Mouse (Mus musculus) right cerebral cortex, adult 2 months (tissue): Measurements from ENCODE around the gene Calhm1.
"Not testable (repeated sequence)": the region's sequence is repeated elsewhere in the genome, so short reads cannot be mapped to it uniquely, and the experiment has no call there.

Experiments used
- DNase-seq, 2 experiments: peaks; one replicate each; pipeline ENCODE4 v3.0.0; 2021 to 2022; ENCODE audit warnings: low spot score in 2 of 2

Gene Calhm1

DNA sequence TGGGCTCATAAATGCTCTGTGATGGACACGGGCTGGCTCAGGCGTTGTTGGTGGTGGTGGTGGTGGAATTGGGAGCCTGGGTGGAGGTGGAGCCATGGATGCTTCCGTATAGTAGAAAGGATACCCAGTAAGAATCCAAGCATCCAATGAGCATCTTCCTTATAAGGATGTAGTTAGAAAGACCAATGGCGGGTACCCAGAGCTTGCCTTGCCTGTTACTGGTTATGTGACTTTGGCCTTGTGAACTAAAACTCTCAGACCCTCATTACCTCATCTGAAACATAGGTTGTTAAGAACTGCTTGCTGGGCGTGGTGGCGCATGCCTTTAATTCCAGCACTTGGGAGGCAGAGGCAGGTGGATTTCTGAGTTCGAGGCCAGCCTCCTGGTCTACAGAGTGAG is 9.7 kb upstream of the Calhm1 start:
- DNase-seq: no peak

DNA sequence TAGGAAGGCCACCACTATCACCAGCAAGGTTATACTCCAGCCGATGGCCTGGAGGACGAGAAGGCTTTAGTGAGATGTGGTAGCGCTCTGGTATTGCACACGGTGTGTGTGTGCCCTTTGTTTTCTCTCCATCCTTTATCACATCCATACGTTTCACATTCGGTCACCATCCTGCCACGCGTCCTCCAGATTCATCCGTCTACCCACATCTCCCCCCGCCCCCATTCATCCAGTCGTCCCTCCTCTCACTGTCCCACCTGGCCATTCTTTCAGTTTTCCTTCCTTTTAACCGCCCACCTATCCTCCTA is 8.0 kb upstream of the Calhm1 start:
- DNase-seq: no peak

DNA sequence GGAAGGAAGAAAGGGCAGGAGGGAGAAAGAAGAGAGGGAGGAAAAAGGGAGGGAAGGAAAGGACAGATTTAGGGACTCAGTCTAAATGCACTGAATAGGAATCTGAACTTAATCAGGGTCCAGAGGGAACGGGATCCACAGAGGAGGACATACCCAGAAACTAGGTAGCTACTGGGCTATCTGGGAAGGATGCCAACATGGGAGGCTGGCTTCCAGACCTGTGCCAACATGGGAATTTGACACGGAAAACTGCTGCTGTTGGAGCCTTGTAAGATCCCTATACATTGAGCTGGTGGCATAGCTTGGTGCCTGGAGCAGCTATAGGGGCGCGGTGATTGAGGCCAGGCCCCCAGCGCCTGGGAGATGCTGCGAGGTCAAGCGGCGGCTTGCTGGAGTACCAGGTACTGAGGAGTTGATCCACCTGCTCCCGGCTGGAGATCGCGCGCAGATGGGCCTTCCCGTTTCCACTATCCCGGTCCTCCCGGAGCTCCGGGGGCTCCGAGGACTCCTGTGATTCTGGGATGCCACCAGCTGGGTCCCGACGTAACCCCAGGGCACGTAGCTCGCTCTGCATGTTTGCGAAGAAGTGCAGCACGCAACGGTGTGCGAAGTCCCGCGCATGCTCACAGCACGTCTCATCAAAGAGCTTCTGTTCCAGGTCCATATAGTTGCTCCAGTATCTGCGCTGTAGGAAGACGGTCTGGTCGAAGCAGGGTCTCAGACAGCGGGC is 7.4 kb upstream of the Calhm1 start:
- DNase-seq: no peak

DNA sequence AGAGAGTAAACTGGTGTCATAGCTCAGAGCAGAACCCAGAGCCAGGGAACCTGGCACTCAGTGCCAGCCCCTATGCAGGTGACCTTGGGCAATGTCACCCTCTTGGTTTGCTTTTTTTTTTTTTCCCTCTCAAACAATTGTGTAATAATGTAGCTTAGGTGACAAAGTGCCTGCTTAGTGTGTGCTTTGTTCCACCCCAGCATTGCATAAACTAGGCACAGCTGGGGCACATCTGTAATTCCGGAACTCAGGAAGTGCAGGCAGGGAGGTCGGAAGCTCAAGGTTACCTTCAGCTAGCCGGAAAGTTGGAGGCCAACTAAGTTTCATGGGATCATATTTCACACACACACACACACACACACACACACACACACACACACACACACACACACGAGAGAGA is 5.8 kb upstream of the Calhm1 start:
- DNase-seq: no peak

DNA sequence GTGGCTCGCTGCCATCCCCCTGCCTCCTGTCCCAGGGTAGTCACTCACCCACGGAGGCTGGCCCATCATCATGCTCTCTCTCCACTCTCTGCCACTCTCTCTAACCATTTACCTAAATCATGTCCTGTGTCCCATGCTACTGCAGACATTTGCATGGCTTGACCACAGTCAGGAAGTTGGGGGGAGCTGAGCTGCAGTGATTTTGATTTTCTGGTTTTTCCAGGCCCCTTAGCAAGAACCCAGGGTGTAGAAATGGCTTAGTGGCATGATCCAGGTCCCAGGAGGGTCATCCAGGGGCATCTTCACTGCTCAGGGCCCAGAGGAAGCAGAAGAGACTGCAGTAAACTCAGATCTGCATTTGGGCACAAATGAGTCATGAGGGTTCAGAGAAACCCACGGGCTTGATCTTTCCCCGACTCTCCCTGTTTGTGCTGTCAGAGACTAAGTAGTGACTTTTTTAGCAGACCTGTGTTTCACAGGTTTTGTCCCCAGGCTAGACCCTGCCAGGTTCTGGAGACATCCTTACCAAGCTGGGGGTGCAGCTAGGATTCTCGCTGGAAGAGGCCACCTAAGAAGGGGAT is 4.3 kb upstream of the Calhm1 start:
- no peak for DNase-seq

DNA sequence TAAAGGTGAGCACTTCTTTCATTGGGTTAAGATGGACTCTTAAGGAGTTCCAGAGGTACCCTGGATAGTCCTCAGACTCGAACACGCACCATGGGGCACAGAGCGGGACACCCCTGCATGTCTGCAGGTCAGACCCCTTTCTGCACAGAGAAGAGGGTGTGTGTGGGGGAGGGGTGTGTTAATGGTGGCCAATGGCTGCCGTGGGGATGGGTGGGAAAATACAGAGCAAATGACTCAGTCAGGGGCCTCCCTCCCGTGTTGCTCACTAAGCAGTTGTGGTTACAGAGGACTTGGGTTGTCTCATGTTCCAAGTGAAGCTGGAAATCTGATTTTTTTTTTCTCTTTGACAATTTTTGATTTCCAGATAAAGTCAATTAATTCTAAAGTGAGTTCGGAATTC is 1.6 kb downstream of the Calhm1 start:
- no peak for DNase-seq

DNA sequence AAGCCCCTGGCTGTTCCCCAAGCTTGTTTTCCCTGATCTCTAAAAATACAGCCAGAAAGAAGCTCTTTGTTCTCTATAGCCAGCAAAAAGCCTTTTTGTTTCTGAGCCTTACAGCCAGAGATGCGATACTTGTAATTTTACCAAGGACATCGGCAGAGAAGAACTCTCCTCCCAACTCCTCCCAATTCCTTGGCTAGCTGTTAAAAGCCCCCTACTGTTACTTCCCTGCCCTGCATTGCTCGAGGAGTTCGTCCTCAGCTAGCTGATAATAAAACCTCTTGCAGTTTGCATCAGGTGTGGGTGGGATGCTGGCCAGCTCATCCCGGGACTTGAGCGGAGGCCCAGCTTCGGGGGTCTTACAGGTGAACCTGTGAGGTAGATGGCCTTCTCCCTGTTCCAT is 4.4 kb downstream of the Calhm1 start:
- not testable (repeated sequence) for DNase-seq

DNA sequence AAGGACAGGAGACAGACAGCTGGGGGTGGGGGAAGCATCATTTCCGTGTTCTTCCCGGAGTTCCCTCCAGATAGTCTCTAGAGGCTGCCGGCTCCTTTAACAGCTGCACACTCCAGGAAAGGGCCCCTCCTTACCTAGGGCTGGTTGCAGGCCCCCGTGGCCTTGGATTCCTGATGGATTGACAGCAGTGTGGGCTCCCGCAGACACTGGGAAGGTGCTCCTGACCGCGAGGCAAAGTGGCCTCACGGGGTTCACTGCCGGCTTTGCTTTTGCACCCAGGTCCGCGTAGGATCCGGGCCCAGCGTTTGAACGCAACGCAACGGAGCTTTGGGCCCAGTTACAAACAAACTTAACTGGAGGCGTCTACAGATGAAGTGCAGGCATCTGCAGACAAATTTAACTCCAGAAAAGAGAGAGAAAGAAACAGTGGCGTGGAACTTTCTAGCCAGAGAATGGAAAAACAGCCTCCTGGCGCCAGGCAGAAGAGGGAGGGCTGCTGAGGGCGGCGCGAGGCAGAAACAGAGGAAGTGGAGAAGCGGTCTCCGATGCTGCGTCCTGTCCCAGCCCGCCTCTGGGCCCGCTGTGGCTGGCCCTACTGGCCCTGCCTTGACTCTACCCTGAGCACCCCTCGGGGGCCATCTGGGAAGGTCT is 6.2 kb downstream of the Calhm1 start, which contains the start of gene Calhm2:
TSS of gene Calhm2 (minus strand) at position 524 of the 651 bp plus-strand sequence.
- peak; percentile 64 to 70 for DNase-seq

DNA sequence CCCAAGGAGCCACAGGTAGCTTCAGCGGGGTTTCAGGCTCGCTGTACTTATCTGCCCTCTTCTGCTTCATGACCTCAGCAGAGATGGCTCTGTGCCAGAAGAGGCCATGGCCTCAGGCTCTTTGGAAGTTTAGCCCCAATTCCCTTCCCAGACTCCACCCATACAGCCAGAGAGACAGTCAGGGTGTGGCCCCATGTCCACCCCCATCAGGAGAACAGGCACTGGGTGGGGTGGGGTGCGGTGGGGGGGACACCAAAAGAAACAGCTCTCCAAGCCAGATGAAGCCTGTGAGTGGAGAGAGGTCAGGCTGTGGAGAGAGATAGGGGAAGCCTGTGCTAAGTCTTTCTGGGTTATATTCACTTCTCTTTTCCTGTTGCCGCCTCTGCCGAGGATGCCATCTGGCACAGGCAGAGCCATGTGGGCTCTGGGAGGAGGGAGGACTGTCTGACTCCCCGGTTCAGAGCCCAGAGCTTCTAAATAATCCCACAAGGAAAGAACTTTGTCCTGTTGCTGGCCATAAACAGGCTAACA is 6.9 kb downstream of the Calhm1 start:
- peak; percentile 57 for DNase-seq

DNA sequence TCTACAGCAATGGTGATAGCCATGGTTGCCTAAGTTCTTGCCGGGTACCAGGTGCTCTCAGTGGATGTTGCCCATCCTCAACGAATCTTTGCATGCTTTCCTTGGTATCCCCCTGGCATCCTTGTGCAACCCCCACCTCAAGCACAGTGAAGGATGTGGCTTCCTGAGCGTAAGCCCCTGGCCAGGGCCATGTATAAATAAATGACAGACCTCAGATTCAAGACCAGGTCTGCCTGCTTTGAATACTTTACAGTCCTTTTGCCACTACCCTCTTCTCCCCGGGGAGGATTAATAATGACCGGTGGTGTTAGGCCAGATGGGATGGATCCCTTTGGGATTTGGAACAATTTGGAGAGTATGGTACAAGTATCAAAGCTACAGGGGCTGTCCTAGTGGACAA is 7.9 kb downstream of the Calhm1 start:
- DNase-seq: no peak

DNA sequence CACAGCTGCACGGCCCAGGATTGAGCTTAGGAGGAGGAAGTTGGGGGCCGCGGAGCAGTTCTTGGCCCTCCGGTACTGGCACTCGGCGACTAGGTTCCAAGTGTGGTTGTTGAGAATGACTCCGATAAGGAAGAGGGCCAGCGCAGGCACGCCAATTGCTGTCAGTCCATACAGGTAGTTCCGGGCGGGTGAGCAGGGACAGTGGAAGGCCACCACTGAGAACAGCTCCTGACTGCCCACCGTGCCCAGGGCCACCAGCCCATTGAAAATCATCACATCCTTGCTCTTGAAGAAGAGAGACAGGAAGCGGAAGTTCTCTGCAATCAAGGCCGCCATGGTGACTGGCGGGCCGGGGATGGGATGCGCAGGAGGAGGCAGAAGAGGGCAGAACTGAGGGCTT is 8.5 kb downstream of the Calhm1 start:
- DNase-seq: no peak

DNA sequence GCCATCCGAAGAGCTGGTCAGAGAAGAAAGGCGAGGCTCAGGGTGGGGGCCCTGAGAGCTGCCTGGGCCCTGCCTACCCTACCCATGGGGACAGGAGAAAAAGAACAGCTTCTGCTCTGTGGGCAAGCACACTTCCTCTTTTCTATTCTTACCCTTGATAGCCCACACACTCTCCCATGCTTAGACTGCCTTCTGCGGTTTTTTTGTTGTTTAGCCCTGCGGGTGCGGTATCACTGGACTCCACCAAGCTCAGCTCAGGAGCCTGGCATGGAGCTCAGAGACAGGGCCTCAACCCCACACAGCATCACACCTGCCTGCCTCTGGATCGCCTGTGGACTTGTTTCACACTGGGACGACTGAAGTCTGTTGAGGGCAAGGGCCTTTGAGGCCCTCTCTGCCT is 10.9 kb downstream of the Calhm1 start:
- DNase-seq: no peak

DNA sequence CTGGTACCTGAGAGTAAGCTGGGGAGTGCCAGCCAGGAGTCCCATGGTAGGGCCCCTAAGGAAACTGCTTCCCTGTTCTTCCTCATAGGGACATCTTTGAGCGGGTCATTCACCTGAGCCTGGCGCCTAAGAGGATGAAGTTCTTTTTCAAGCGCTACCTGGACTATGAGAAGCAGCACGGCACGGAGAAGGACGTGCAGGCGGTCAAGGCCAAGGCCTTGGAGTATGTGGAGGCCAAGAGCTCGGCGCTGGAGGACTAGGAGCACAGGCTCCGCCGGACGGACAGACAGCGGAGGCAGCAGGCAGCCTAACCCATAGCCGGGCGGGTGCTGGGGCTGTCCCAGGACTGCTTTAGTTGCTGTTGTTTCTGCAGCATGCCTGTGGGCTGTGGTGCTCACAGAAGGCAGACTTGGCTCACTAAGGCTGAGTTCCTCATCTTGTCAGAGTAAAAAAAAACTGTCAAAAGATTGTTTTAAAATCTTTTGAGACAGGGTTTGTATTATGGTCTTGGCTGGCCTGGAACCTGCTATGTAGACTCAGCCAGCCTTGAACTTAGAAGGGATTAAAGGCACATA is 13.4 kb downstream of the Calhm1 start:
- DNase-seq: no peak

DNA sequence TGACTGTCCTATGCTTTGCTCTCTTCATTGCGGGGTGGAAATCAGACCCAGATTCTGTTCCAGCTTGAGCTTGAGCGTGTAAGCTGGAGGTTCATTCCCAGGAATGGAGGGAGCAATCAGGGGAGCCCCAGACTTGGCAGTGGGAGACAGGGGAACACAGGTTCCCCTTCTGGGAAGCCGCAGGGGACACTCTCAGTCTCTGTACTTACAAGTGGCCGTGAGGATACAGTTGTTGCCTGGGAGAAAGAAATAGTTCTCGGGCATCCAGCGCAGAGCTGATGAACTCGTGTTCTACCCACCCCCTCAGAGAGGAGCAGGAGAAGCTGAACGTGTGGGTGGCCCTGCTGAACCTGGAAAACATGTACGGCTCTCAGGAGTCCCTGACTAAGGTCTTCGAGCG is 15.2 kb downstream of the Calhm1 start:
- no peak for DNase-seq

DNA sequence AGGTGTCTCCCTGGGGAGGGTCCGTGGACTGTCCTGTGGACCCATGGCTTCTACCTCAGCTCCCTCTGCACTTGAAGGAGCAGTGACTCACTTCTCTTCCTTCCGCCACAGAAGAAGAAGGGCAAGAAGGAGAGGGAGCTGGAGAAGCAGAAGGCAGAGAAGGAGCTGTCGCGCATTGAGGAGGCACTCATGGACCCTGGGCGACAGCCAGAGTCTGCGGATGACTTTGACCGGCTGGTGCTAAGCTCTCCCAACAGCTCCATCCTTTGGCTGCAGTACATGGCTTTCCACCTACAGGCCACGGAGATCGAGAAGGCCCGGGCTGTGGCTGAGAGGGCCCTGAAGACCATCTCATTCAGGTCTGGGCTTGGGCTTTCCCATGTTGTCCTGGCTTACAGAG is 15.9 kb downstream of the Calhm1 start:
- DNase-seq: no peak

DNA sequence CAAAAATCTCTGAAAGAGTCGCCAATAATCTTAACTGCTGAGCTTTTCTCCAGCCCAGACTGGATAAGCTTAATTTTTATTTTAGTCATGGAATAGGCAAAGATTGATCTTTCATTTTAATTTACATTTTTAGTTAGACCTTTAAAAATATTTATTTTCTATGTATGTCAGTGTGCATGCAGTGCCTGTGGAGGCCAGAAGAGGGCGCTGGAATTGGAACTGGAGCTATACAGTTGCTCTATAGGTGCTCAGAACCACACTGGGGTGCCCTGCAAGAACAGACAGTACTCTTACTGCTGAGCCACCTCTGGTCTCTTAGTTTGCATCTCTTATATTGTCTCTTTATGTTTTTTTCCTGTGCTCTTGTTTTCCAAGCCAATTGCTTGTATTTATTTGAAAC is 21.3 kb downstream of the Calhm1 start:
- DNase-seq: no peak

DNA sequence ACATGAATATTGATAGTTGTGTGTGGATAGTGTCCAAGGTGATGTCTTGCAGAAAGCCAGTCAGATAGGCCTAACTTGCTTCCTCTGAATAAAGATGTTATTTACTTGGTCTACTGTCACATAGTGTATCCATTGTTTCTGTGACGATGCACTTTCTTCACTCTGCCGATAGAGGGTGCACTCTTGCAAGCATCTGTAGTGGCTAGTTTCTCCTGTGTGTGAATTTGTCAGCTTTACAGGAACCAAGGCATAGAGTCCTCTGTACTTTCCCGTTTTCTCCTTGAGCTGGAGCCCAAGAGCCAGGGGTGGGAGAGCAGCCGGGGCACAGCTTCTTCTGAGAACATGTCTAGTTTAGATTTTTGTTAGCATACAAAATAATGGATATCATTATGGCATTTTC is 23.0 kb downstream of the Calhm1 start:
- no peak for DNase-seq

DNA sequence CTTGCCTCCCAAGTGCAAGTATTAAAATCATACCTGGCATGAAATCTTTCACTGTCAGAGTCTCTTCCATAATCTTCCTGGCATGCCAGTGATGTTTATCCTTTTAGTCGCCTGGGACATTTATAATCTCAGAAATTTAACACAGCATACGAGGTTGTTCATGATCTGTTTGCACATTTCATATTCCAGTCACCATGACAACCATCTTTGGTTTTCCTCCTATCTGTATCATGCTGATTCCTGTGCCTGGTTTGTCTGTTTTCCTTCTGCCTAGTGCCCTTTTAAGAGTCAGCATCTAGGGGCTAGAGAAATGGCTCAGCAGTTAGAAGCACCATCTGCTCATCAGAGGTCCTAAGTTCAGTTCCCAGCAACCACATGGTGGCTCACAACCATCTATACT is 25.4 kb downstream of the Calhm1 start:
- DNase-seq: no peak

DNA sequence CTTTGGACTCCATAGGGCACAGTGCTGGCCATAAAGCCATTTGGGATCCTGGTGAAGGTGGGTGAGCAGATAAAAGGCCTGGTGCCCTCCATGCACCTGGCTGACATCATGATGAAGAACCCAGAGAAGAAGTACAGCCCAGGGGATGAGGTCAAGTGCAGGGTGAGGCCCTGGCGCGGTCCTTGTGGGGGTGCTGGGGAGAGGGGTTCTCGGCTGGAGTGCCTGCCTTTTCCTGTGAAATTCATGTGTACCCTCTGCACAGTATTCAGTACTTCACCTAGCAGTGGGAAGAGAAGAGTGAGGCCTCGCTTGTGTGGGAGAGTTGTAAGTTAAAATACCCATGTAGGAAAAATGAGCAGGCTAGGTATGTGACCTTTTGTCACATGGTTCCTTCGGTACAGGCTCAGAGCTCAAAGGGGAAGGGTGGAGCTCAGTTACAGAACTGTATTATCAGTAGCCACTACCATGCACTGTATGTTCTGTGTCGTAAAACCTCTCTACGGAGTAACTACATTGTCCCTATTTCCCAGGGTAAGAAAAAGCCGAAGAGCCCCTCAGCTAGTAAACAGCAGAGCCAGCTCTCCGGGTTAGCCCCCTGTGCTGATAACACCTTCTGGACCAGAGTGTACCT is 39.3 kb downstream of the Calhm1 start:
- no peak for DNase-seq

DNA sequence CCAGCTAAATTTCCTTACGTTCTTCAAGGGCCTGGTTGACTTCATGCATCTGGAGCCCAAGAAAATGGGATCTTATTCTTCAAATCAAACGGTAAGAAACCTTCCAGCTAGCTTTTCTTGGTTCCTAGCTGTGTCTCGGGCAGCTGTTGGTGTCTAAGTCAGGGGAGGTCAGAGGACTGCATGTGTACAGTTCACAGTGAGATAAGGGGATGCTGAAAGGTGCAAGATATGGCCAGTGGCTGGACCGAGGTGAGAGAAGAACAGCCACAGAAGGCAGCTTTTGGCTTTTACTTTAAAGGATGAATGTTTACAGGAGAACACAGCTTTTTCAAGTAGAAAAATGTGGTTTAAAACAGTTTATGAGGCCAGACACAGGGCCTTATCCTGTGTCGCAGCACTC is 43.0 kb downstream of the Calhm1 start:
- no peak for DNase-seq
